Mouse (Mus musculus) embryonic stem cell, embryonic (primary cell): ENCODE data around the gene Ccnb1.

ENCODE experiments used
- CTCF ChIA-PET, 4 experiments: fragments of 300-600 bp in 2 of 4; fragments of 350-600 bp in 2 of 4; sonication (Branson Sonifier 250); formaldehyde crosslinking; loops; one replicate each; lab custom pipeline; 2022; ENCODE audit warnings: inconsistent platforms in 2 of 4; lab: Charles Lee
- POLR2A ChIA-PET, 4 experiments: fragments of 300-600 bp in 2 of 4; fragments of 350-600 bp in 2 of 4; sonication (Branson Sonifier 250); formaldehyde crosslinking; loops; one replicate each; lab custom pipeline; 2022; ENCODE audit warnings: antibody characterized with exemption in 4 of 4, inconsistent platforms in 1 of 4; lab: Charles Lee

Ccnb1 gene

DNA sequence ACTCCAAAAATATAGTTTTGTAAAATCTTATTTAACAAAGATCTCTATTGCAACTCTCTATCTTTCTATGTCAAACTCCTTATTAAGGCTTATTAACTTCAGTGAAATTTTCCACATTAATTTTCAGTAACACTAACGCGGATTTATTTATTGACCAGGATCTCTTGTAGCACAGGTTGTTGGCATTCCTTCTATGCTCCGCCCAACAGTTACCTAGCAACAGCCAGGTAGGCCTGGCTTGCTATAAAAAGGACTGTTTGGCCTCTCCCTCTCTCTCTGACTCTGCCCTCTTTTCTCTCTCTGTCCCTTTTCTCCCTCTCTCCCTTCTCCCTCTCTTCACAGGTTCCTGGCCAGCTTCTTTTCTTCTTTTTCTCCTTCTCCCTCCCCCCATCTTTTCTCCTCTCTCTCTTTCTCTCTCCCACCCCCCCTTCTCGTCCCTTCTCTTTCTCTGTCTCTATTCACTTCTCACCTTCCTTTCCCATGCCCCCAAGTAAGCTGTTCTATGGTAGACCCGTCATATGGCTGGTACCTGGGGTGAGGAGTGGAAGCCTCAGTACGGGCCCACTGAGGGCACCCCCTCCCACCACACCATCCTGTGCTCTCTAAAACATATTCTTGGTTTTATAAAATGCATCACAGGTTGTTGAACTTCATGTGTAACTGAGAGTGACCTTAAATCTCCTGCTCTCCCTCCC, 1.1 kb upstream of the Ccnb1 start:
- ChIA-PET POLR2A (interaction anchor here (0.6 to 9.4 kb wide), 37 partner anchors 9 to 916 kb away, joined by 3 to 127 read pairs (median 8); partner anchors contain the start of genes Cdk7 (in 3 of the 4), Cenph (in 3 of the 4), Mrps36 (in 3 of the 4) and Ccdc125 (in 1 of the 4)), CTCF (interaction anchor here in 1 of 4 experiments (0.8 kb wide), 1 partner anchor 47 kb away, joined by 3 read pairs; no protein-coding TSS in a partner anchor)

DNA sequence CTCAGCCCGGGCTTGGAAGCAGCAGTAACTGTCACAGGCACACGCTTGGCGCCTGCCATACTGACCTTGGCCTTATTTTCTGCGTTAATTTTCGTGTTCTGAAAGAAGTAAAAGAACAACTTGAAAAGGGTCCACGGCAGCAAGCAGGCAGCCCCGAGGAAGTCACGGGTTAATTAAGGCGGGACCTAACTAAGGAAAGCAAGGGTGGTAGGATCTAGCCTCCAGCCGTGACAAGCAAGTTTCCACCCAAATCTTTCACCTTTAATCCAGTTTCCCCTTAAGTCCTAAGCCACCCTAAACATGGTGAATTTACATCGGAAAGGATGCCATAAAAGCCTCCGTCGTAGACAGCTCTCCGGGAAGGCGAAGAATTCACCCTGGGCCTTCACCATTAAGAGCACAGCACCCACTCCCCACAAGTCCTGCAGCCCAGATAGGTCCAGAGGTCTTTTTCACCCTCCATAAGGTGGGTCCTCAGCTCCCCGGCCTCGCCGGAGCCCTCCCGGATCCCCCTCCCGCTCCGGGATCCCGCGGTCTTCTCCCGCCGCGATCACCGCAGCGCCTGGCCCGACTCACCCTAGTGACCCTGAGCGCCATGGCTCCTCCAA, 460 bp downstream of the Ccnb1 start:
- ChIA-PET POLR2A (interaction anchor here (0.5 to 9.4 kb wide), 70 partner anchors 9 to 982 kb away, joined by 3 to 127 read pairs (median 7); partner anchors contain the start of genes Cenph (in 4 of the 4), Cdk7 (in 3 of the 4), Mrps36 (in 3 of the 4) and Slc30a5 (in 2 of the 4)), CTCF (interaction anchor here in 1 of 4 experiments (1.2 kb wide), 1 partner anchor 10 kb away, joined by 3 read pairs; the partner anchor contains the start of gene Cenph)

DNA sequence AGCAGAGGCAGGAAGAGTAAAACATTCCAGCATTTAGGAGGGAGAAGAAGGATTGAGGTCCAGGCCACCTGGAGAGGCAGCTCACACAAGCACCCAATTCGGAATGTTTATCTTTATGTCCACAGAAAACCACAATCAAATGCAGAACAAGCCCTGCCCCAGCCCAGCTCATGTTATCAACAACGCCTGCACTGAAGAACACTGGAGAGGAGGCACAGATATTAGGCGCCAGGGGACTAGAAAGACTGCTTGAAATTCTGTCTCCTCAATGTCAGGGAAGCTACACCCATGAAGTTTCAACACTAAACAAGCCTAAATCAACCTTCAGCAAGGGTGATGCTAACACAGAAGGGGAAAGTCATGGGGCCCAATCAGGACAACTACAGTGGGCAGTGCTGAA, 8.9 kb downstream of the Ccnb1 start:
- POLR2A ChIA-PET, result interaction anchor here (0.6 to 4.5 kb wide), 19 partner anchors 8 to 127 kb away, joined by 3 to 87 read pairs (median 4); partner anchors contain the start of genes Ccnb1 (in 4 of the 4), Ak6 (in 1 of the 4), Rad17 (in 1 of the 4) and Slc30a5 (in 1 of the 4)
- CTCF ChIA-PET, result interaction anchor here in 1 of 4 experiments (0.6 kb wide), 1 partner anchor 56 kb away, joined by 3 read pairs; the partner anchor contains the start of gene Slc30a5

DNA sequence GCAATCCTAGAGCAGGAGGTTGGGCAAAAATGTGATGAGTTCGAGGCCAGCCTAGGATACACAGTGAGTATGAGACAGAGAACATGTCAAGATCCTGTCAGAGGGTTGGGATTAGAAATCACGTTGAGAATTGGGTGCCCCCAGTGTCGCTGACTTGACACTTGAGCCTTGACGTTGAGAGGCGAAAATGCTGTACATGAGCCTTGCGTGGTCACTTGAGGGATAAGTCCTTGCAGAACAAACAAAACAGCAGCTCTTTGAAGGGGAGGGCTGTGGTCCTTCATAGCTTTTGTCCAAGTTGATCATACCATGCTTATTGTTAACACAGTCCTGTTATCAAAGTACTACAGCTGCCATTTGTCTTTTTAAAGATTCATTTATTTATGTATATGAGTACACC, 9.7 kb downstream of the Ccnb1 start:
- CTCF ChIA-PET, result no interaction called here
- POLR2A ChIA-PET, result interaction anchor here (0.6 to 4.5 kb wide), 20 partner anchors 9 to 126 kb away, joined by 3 to 87 read pairs (median 4); partner anchors contain the start of genes Ccnb1 (in 4 of the 4), Ak6 (in 1 of the 4), Rad17 (in 1 of the 4) and Slc30a5 (in 1 of the 4)

DNA sequence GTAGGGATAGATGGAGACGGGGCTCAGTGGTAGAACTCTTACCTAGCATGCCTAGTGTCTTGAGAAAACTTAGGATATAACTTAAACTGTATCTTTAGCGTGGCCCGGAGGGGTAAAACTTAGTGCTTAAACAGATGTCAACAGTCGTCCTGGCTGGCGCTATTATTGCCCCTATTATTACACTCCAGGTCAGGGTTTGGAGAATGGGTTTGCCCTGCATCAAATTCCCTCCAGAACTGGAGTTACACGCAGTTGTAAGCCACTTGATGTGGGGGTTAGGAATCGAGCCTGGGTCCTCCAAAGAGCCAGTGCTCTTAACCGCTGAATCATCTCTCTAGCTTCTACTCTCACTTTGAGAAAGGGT, 10.3 kb downstream of the Ccnb1 start:
- CTCF ChIA-PET, result interaction anchor here in 1 of 4 experiments (1.0 kb wide), 1 partner anchor 10 kb away, joined by 3 read pairs; the partner anchor contains the start of gene Ccnb1

DNA sequence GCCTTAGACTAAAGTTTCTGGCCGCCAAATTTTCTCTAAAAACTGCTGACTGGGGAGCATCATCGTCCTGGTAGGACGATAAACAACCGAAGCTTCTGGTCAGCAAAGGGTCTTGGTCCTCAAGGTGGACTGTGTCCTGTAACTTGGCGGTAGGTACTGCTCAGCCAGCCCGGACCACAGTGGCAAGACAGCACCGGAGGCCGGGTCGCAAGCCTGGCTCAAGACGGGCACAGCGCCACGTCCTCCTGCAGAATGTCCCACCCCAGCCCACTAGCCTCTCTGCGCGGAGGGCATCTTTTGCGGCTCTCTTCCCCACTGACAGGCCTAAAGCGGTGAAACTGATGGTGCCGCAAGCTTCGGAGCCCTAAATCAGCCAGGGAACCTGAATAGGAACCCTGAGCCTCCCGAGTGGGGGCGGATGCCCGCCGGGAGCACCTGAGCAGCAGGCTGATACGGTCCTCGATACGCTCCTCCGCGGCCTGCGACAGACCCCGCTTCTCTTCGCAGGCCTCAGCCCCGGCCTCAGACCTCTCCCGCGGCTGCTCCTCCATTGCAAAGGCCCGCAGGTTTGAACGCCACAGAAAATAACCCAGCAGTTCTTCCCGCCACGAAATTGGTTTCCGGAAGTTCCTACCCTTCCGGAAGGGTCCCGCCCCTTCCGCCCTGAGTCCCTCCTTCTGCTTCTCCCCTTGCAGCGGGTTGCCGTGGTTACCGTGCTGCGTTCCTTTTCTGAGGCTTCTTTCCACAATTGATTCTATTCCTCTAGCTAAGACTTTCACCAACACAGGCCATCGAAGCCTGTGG, 10.9 kb downstream of the Ccnb1 start, which contains the start of gene Cenph:
Gene Cenph, minus strand, starts transcription at position 648 of the 804 bp plus-strand sequence.
- CTCF ChIA-PET, result interaction anchor here in 2 of 4 experiments (0.6 to 1.0 kb wide), 2 partner anchors 11 to 155 kb away, joined by 3 to 5 read pairs; partner anchors contain the start of gene Ccnb1 (in 1 of the 2)

More for the DNA sequence above, 10.3 kb downstream of the Ccnb1 start:
- POLR2A ChIA-PET, result interaction anchor here (0.5 to 4.5 kb wide), 30 partner anchors 9 to 697 kb away, joined by 3 to 87 read pairs (median 4); partner anchors contain the start of genes Ccnb1 (in 4 of the 4), Cdk7 (in 2 of the 4), Mrps36 (in 2 of the 4) and Ak6 (in 1 of the 4)

DNA sequence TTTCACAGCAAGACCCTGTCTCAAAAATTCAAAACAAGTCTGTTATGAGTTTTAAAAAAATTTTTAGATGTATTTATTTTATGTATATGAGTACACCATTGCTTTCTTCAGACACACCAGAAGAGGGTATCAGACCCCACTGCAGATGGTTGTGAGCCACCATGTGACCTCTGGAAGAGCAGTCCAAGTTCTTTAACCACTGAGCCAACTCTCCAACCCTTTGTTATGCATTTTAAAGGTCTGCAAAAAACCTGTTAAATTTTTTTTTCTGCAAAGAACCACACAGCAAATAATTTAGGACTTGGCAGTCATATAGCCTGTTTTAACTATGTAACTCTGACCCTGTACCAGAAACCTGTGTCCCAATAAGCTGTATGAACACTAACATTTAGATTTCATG, 11.7 kb downstream of the Ccnb1 start:
- ChIA-PET CTCF (interaction anchor here in 2 of 4 experiments (0.6 kb wide), 2 partner anchors 59 to 154 kb away, joined by 3 to 5 read pairs; no protein-coding TSS in a partner anchor), POLR2A (interaction anchor here in 3 of 4 experiments (0.7 to 4.5 kb wide), 24 partner anchors 8 to 124 kb away, joined by 3 to 87 read pairs (median 4); partner anchors contain the start of genes Ccnb1 (in 3 of the 3), Cdk7 (in 2 of the 3), Mrps36 (in 2 of the 3) and Ak6 (in 1 of the 3))

More for the DNA sequence above, 10.9 kb downstream of the Ccnb1 start, which contains the start of gene Cenph:
- POLR2A ChIA-PET, result interaction anchor here (0.5 to 4.5 kb wide), 38 partner anchors 9 to 698 kb away, joined by 3 to 87 read pairs (median 4); partner anchors contain the start of genes Ccnb1 (in 4 of the 4), Cdk7 (in 2 of the 4), Mrps36 (in 2 of the 4) and Ak6 (in 1 of the 4)

DNA sequence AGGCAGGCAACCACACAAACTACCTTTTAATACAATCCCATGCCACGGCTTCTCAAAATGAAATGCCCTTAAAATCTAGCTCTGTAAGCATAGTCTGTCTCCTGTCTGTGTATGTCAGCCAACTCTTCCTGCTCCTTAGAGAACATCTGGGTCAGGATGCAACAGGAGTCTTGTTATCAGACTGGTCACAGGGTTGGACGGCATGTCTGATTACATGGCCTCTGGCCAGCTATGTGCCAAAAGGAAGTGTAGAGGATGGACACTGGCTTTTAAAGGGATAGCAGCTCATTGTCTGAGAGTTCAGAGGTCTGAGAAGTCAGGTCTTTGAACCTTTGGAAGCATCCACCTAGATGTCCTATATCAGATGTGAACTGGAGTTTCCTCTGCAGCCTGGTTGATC, 31.0 kb downstream of the Ccnb1 start:
- ChIA-PET CTCF (no interaction called here), POLR2A (interaction anchor here in 3 of 4 experiments (0.6 to 4.1 kb wide), 10 partner anchors 8 to 121 kb away, joined by 3 to 31 read pairs (median 5); partner anchors contain the start of genes Cenph (in 1 of the 3) and Mrps36 (in 1 of the 3))

DNA sequence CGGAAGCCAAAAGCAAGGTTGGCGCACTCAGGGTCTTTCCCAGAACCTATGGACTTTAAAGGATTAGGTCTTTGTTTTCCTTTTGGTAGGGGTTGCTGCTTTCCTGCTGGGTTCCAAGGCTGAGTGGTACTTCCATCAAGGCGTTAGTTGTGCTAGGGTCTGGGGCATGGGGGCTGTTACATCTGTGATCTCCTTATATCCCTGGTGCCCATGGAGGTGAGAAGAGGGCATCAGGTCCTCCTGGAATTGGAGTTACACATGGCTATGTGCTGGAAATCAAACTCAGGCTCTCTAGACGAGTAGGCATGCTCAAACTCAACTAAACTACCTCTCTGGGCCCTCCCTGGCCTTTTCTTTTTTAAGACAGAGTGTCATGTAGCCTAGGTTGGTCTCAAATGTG, 32.2 kb downstream of the Ccnb1 start:
- ChIA-PET CTCF (no interaction called here), POLR2A (interaction anchor here in 1 of 4 experiments (1.9 kb wide), 1 partner anchor 32 kb away, joined by 4 read pairs; the partner anchor contains the start of gene Ccnb1)

DNA sequence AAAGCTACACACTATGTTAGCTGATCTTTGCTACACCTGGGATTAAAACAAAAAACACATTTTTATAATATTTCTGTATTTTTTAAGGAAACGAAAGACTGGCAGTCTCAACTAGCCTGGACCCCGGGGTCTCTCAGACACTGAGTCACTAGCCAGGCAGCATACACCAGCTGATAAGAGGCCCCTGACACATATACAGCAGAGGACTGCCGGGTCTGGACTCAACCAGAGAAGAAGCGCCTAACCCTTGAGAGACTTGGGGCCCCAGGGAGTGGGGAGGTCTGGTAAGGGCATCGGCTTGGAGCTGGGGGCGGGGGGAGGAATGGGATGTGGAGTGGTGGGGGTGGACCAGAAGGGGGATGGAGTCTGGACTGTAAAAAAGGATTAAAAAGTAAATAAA, 33.4 kb downstream of the Ccnb1 start:
- POLR2A ChIA-PET, result interaction anchor here in 2 of 4 experiments (0.5 to 1.9 kb wide), 6 partner anchors 11 to 1345 kb away, joined by 3 to 5 read pairs (median 4); partner anchors contain the start of gene Ccnb1 (in 1 of the 2)
- CTCF ChIA-PET, result no interaction called here

DNA sequence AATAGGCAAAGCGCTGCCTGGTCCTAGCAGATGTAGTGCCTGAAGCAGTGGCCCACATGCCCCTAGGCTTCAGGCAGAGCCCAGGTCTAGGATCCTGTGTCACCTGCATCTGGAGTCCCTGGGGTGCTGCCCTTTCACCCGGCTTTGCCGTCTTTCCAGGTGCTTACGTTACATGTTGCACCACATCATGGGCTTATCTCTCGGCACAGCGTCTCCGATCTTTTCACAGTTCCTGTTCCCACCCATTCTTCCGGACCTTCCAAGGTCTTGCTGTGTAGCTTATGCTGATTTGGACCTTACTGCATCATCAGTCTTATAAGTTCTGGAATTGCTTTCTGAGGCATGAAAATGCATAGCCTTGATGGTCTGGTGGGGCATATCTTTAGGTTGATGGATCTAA, 33.8 kb downstream of the Ccnb1 start:
- CTCF ChIA-PET, result interaction anchor here in 1 of 4 experiments (0.5 kb wide), 1 partner anchor 49 kb away, joined by 3 read pairs; no protein-coding TSS in a partner anchor
- POLR2A ChIA-PET, result interaction anchor here in 2 of 4 experiments (0.6 to 1.9 kb wide), 6 partner anchors 11 to 34 kb away, joined by 3 to 5 read pairs (median 4); partner anchors contain the start of gene Ccnb1 (in 1 of the 2)

DNA sequence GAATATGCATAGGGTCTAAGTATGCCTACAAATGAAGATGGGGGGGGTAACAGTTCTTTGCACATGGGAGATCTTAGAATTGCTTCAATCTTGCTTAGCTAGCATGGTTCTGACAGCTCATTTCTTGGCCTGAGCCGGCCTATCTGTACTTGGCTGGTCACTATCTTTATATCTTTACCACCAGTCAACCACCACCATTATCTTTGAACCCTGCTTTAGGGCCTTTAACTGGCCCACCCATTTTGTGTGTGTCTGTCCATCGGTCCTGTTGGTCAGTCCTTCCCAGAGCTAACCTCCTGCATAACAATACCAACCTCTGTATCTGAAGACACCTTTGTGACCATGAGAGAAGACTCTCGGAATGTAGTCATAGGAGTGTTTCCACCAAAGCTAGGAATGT, 35.0 kb downstream of the Ccnb1 start:
- CTCF ChIA-PET, result no interaction called here
- POLR2A ChIA-PET, result interaction anchor here in 2 of 4 experiments (1.0 to 2.2 kb wide), 11 partner anchors 10 to 82 kb away, joined by 3 to 8 read pairs (median 5); partner anchors contain the start of genes Ccnb1 (in 2 of the 2) and Ccdc125 (in 1 of the 2)

DNA sequence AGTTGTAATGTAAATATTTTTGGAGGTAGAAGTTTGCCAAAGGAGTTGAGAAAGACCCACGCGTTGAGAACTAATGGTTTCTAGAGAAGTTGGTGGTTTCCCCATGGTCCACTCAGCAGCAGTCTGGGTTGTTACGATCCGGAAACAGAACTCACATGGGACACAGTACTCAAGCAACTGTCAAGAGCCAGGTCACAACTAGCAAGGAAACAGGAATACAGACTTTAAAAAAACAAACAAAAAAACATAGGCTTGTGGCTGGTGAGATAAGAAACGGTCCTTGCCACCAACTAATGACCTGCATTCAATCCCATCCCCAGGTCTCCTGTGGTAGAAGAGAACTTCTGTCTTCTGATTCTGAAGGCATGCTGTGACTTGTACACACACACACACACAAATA, 35.6 kb downstream of the Ccnb1 start:
- CTCF ChIA-PET, result no interaction called here
- POLR2A ChIA-PET, result interaction anchor here in 2 of 4 experiments (1.0 to 2.2 kb wide), 9 partner anchors 11 to 81 kb away, joined by 3 to 8 read pairs (median 7); partner anchors contain the start of genes Ccnb1 (in 2 of the 2) and Ccdc125 (in 1 of the 2)

DNA sequence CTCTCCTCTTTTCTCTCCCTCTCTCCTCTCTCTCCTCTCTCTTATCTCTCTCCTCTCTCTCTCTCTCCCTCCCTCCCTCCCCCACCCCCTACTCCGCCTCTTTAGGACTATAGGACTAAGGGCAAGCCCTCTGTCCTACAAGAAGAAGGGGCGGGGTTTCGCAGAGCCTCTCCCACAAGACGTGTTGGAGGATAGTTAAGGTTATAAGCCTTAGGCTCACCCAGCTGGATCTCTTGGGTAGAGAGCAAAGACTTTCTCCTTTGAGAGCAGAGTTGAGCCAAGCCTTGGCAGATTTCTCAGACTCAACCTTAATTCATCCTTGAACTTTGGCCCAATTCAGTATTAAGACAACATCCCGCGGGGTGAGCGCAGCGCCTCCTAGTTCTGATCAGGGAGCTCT, 37.7 kb downstream of the Ccnb1 start:
- ChIA-PET POLR2A (interaction anchor here in 3 of 4 experiments (0.6 to 10.6 kb wide), 37 partner anchors 9 to 849 kb away, joined by 3 to 261 read pairs (median 4); partner anchors contain the start of genes Cdk7 (in 3 of the 3), Ccnb1 (in 2 of the 3), Cenph (in 2 of the 3) and Marveld2 (in 1 of the 3)), CTCF (interaction anchor here in 3 of 4 experiments (0.5 to 1.1 kb wide), 7 partner anchors 9 to 139 kb away, joined by 3 to 12 read pairs (median 3); no protein-coding TSS in a partner anchor)

DNA sequence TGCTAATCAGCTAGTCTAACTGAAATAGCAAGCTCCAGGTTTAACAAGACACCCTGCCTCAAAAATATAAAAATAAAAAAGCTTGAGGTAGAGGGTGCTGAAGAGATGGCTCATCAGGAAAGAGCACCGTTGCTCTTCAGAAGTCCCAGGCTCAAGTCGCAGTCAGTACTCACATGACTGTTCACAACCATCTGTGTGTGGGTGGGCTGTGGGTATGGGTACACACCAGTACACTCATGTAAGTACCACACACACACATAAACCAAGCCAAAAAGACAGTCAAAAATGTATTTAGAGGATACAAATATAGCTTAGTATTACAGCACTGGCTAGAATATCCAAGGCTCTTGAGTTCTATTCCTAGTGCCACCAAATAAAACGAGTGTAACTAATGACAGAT, 40.3 kb downstream of the Ccnb1 start:
- POLR2A ChIA-PET, result interaction anchor here in 2 of 4 experiments (0.8 to 10.6 kb wide), 17 partner anchors 10 to 1931 kb away, joined by 3 to 261 read pairs (median 16); partner anchors contain the start of genes Ccnb1 (in 2 of the 2), Cdk7 (in 2 of the 2), Cenph (in 2 of the 2) and Fcho2 (in 1 of the 2)
- CTCF ChIA-PET, result no interaction called here
